Mouse (Mus musculus) G1E-ER4 (cell line): ENCODE data around the gene Gabbr2. TPM values are rescaled to one million over a fixed set of nuclear protein-coding genes. Genes with fewer than 3 reads are reported as not detected.

Experiments
- GATA1 ChIP-seq: IDR thresholded peaks from one replicate; pipeline ENCODE4 v1.8.0; 2012; ENCODE audit warnings: low read length, inconsistent platforms
- polyA plus RNA-seq: library from polyadenylated mRNA; stranded (reverse); fragments of >175 nt; gene quantifications from 2 replicates; pipeline ENCODE4 v1.2.3, GENCODE M21; 2012

Gene Gabbr2
- polyA plus RNA-seq, result not detected in 2 replicates

DNA sequence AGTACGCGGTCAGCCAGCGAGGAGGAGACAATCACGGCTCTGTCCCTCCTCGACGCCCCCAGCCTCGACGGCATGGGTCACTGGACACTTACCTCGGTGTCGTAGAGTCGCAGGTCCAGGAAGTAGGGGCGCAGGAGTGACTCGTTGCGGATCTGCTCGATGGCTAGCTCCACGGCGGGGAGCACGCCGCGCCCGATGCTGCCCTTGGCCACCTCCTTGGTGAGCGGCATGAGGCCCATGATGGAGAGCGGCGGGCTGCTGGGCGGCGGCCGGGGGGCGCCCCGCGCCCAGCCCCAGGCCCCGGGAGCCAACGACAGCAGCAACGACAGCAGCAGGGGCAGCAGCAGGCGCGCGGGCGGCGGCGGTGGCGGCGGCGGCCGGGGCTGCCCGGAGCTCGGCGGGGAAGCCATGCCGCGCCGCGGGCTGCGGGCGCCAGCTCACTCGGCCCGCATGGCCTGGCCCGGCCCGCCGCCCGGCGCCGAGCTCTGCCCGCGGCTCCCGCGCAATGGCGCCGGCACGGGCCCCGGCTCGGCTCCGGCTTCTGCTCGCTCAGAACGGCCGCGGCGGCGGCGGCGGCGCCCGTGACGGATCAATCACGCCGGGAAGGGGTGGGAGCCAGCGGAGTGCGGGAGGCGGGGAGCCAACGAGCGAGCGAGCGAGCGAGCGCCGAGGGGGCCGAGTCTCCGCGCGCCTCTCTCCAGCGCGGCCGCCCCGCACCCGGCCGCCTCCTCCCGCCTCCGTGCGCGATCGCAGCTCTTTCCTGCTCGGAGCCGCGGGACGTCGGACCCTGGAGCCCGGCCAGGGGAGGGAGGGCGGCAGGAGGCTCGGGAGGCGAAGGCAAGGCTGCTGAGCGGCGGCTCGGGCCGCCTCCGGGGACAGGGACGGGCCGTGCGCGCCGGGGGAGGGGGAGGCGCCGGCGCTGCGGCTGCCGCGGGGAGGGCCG lies at the start of gene Gabbr2:
Gene Gabbr2, minus strand, starts transcription at position 858 of the 943 bp plus-strand sequence.
- TF ChIP-seq GATA1, result no peak

DNA sequence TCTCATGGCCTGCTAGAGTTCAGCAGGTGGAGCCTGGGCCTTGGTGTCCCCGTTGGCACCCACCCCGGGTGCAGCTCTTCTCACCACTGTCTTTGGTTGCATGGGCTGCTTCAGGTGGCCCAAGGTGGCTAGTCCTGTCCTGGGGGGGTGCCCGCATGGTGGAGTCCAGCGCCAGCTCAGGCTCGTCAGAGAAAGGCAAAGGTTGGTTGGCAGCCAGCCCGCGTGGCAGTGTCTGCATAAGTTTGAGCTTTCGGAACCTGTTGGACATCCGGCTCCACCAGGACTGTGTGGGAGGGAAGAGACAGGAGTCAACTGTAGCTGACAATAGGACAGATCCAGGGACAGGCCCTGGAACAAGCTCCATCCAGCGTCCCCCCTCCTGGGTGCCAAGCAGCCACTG lies 47.9 kb upstream of the Gabbr2 start:
- TF ChIP-seq GATA1, result no peak

DNA sequence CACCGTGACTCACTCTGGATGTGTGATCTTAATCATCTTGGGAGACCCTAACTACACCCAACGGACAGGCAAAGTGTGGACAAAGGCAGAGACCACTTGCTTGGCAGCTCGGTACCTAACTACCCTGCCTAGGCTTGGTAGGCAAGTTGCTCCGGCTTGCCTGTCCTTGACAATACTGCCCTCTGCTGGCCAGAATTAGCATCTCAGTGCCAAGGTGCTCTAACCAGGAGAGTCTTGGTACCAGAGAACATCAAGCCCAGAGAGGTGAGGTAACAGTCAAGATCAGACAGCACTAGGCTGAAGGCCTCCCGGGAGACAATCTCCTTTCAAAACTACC lies 45.6 kb upstream of the Gabbr2 start:
- TF ChIP-seq GATA1, result no peak

DNA sequence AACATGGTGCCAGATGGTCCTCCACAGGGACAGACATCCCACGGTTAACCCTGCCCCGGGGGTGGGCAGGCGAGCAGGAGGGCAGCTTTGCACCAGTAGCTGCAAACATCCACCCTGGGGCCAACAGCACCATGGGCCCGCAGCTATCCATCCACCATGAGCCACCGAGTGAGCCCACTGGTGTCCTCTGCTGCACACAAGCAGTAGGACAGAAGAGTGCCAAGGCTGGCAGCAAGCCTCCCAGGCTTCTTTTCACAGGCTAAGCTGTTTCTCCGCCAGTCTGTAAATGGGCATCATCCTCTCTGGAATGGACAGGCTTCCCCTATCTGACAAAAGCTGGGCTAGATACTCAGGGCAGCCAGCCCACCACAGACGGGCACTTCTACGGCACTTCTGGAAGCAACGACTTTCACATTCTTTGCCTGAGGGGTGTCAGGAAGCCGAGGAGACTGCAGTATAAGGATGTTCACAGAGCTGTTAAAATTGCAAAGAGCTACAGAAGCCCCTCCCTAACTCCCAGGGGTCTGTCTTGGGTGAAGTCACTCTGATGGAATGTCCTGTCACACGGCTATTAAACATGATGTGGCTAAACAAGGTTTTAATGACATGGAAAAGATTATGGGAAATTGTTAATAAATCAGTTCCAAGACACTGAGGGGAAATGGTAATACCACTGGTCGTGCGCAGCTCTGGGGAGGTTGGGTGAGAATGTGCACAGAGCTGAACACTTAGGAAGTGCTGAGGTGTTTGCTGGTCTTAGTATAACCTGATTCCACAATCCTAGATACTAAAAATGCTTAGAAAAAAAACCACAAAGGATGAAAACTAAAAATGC lies 45.0 kb upstream of the Gabbr2 start:
- TF ChIP-seq GATA1, result no peak

DNA sequence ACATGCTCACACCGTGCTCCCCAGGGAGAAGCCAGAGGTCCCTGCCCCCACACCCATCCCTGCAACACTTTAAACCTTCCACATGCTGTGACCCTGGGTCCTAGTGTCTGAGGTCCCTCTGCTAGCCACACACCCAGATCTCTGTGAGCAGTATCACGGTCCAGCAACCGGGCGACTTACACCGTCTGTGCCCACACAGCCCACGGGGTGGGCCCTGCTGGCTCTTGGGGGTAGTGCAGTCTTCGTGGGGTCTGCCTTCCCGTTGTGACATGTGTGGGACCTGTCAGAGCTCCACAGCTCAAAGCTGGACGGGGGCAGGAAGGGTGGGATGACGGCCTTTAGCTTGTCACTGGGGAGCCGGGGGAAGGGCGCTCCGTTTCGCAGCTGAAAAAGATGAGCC lies 43.9 kb upstream of the Gabbr2 start:
- no peak for TF ChIP-seq GATA1

DNA sequence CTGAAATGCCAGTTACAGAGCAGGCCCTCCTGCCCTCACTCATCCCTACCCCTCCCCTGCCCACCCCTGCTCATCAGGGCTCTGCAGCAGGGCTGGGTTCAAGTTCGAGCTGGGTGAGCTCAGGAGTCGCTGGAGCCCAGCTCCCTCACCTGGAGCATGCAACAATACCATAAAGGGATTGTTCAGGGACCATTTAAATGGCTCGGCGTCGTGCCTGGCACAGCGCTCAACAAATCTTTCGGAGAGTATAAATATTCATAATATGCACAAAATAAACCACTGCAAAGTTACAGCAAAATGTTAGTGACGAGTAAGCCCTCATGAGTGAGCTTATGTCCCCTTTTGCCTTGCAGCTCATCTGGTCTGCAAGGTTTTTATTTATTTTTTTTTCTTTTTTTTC lies 40.5 kb upstream of the Gabbr2 start:
- no peak for TF ChIP-seq GATA1

DNA sequence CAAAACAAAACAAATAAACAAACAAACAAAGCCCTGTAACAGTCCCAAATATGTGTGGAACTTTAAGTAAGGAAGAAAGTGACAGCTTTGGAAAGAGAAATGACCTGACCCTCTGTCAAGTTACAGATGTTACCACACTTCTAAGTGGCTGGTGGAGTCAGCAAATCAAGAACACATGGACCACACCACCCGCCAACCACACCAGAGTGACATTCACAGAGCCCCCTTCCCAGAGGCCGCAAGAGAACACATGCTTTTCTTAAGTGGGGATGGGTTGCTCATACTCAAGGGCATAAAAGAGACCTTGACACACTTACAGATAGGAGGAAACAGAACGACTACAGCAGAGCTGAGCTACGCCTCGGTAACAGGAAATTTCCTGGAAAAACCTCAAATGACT lies 37.1 kb upstream of the Gabbr2 start:
- no peak for TF ChIP-seq GATA1

DNA sequence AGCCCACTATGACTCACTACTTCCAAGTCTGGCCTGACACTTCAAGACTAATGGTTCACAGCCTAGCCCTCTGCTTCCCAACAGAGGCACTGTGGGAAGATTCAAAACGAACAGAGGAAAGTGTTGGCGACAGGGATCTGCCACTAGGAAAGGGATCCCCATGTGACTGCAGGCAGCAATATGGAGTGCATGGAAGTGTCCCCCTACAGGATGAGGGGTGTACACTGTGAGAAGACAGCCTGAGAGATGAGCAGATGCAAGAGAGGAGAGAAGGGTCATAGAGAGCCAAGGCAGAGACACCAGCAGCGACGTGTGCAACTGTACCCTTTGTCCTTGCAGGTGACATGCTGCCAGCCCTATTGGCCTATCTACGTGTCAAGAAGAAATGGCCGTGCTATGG lies 32.3 kb upstream of the Gabbr2 start:
- no peak for TF ChIP-seq GATA1

DNA sequence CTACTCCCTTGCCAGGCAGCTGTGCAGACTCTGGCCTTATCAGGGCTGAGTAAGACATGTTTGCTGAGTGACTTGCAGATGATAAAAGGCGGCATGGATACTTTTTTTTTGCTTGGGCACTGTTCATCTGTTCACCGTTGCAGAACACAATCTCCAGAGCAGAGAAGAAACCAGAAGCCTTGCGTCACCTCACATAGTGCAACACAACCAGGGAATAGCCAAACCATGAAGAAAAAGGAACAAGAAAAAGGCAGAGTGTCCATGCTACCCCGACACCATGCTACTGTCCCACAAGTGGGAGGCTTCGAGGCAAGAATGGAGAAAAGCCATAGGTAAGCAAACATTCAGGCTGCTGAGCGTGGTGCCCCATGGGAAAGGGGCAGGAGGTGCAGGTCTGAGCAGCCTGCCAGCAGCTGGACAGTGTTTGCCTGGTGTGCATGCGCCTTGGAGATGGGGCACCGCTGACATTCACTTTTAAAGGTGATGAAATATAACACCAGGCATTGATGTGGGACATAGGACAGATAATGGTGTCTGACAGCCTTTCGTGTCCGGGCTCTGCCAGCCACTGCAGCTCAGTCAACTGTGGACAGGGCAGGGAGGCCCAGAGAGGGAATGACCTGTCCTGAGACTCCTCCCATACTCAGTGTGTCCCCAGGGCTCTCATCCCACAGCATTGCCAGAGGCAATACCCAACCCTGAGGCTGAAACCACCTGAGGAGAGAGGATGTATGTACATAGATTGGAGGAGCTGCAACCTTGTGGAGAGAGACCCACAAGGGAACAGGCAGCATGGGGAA lies 31.3 kb upstream of the Gabbr2 start:
- no peak for TF ChIP-seq GATA1

DNA sequence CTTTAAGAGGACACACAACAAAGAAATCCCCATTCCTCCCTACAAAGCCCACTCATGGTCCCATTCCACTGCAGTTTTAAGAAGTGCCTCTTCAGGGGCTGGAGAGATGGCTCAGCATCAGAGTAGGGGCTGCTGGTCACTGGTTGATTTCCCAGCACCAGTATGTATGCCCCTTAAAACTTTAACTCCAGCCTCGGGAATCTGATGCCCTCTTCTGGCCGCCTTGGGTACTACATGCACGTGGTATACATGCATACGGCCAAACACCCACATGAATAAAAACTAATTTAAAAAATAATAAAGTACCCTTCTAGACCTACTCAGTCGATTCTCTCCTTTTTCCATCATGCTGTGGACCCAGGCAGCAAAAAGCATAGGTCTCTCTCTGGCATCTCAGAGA lies 28.9 kb upstream of the Gabbr2 start:
- no peak for TF ChIP-seq GATA1

DNA sequence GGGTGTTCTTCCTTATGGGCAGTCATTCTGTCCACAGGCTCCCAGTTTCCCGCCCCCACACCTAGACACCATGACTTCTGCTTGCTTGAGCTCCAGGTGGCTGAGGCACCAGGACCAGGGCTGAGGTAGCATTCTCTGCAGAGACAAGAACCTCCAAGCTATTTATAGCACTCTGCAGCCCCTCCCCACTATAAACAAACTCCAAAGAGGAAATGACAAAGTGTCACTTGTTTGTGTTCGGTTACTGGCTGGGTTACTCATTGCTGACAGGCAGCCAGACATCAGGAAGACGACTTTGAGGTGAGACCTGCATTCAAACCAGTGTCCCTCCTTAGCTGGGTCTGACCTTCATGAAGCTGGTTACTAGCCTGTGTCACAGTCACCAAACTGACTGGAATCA lies 23.5 kb upstream of the Gabbr2 start:
- TF ChIP-seq GATA1, result no peak

DNA sequence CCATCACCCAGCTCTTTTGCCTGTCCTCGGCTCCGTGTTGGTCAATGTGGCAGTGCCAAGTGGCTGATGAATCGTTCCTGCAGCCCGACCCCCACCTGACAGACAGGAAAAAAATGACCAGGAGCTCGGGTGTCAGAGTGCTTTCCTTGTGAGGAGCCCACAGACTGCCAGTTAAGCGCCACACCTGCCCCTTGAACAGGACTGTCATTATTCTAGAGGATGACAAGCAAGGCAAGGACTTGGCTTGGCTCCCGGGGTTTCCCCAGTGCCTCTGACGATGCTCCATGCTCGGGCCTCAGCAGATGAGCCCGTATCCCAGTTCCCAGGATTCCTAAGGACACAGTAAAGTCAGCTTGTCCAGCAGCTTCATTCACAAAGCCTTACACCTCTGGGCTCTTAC lies 20.8 kb upstream of the Gabbr2 start:
- no peak for TF ChIP-seq GATA1

DNA sequence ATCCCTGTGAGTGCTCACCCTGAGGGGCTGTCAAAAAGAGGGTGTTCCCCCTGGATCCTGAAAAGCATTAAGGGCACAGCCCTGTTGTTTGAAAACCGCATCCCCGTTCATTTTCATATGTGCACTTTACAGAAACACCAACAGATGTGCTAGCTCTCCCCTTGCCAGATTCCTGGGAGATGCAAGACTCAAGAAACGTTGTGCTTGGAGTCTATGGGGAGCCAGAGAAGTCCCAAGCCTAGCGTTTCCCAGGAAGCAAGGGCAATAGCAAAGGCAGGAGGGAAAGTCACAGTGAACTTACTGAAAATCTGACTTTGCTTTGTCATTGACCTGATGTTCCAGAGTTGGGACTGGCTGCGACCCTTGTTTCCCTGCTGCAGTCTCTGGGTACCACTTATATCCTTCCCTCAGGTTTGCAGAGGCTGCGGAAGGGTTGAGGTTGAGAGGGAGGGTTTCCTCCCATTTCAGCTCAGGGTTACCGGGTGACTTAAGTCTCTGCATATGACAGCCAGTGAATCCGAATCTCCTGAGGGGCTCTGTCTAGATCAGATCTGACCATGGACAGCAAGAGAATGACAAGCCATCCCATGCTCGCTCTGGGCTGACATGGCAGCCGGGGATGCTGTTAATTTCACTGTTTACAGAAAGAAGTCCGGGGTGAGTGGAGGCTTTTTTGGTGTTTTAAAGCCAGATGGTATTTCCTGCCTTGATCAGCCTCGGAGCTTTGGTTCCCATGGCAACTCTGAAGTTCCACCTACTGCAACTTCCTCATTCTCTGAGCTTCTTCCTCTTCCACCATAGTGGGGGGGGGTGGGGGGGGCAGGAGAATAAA lies 18.9 kb upstream of the Gabbr2 start:
- no peak for TF ChIP-seq GATA1

DNA sequence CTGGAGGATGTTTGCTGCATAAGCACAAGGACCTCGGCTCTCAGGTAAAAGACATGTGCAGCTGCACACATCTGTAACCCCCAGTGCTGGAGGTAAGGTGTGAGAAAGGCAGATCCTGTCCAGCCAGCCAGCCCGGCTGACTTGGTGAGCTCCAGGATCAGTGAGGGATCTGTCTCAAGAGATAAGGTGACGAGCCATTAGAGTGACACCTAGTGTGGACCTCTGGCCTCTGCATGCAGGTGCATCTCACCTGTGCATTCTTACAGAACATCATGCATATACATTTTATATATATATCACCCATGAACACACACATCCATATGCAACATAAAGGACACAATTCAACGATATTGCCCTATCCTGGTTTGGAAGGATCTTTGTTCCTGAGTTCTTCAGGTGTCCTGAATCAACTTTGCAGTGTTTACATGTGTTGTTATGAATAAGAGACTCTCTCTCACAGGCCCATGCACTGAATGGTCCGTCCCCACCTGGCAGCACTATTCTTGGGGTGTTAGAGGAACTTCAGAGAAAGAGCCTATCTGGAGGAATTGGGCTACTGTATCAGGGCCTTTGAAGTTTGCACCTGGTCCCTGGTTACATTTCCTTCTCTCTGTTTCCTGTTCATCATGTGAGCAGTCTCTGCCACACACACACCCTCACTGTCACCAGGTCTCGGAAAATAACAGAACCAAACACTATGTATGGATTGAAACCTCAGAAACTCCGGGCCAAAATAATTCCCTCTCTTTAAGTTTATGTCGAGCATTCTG lies 9.1 kb upstream of the Gabbr2 start:
- no peak for TF ChIP-seq GATA1
